Mouse (Mus musculus) stomach, postnatal 0 days (tissue): ENCODE measurements around the gene Srebf1. TPM values are rescaled to one million over a fixed set of nuclear protein-coding genes. Genes with fewer than 3 reads are reported as not detected.

Source experiments
- ATAC-seq: fragments of 200-750 bp; cut with Nextera tagmentation; 2 replicates; pipeline ENCODE4 v1.8.0; 2017; ENCODE audit not compliant: low FRiP score, low TSS enrichment
- DNase-seq: peaks from one replicate; pipeline ENCODE4 v3.0.0-alpha.2; 2016; ENCODE audit warnings: low spot score
- H3K27ac ChIP-seq: fragments of 300-500 bp; sonication (generic); replicated peaks from 2 replicates; pipeline ENCODE4 v1.5.1; 2014; ENCODE audit warnings: mild to moderate bottlenecking, control low read depth
- H3K27me3 ChIP-seq: fragments of 300-500 bp; sonication (generic); 2 replicates; pipeline ENCODE4 v1.6.1; 2014; ENCODE audit warnings: low read length; ENCODE audit not compliant: control insufficient read depth, insufficient read depth
- H3K36me3 ChIP-seq: fragments of 300-500 bp; sonication (generic); 2 replicates; pipeline ENCODE4 v1.6.1; 2014; ENCODE audit warnings: low read length, mixed read lengths; ENCODE audit not compliant: control insufficient read depth, insufficient read depth
- H3K4me1 ChIP-seq: fragments of 300-500 bp; sonication (generic); replicated peaks from 2 replicates; pipeline ENCODE4 v1.6.1; 2014; ENCODE audit warnings: antibody characterized with exemption; ENCODE audit not compliant: control insufficient read depth, insufficient read depth
- H3K4me2 ChIP-seq: fragments of 300-500 bp; sonication (generic); replicated peaks from 2 replicates; pipeline ENCODE4 v1.6.1; 2014; ENCODE audit warnings: low read depth, mild to moderate bottlenecking, control low read depth, moderate library complexity
- H3K4me3 ChIP-seq: fragments of 300-500 bp; sonication (generic); 2 replicates; pipeline ENCODE4 v1.5.1; 2014; ENCODE audit warnings: low read depth, low read length, control low read depth
- H3K9ac ChIP-seq: fragments of 300-500 bp; sonication (generic); 2 replicates; pipeline ENCODE4 v1.6.1; 2014; ENCODE audit warnings: mild to moderate bottlenecking, low read length, control low read depth, mixed read lengths
- H3K9me3 ChIP-seq: fragments of 300-500 bp; sonication (generic); 2 replicates; pipeline ENCODE4 v1.6.1; 2016; ENCODE audit warnings: low read length; ENCODE audit not compliant: control insufficient read depth
- CTCF ChIP-seq: IDR thresholded peaks from 2 replicates; pipeline ENCODE4 v1.5.1; 2016; ENCODE audit warnings: antibody characterized with exemption, low read depth, mild to moderate bottlenecking, moderate library complexity
- EP300 ChIP-seq: optimal IDR thresholded peaks from 2 replicates; pipeline ENCODE3; 2016; ENCODE audit warnings: antibody characterized with exemption
- WGBS: fragments of 180-500 bp; shearing (Covaris S2); extraction: QIAGEN DNeasy Blood & Tissue Kit; methylation state at CpG from one replicate; pipeline ENCODE4 v1.1.7; 2014; 5-methylcytosine and 5-hydroxymethylcytosine counted together
- polyA plus RNA-seq: library from polyadenylated mRNA; unstranded; fragments of >200 nt; fragmentation: Nextera tagmentation; extraction: Ambion mirVana; gene quantifications from 2 replicates; pipeline ENCODE4 v1.2.1, GENCODE M21; 2015

Gene Srebf1
- polyA plus RNA-seq, 1 experiment from 2014 or later, result 44.7 TPM

GRCm38 (mm10) chr11:60253546-60253945 lies 31.2 kb upstream of the Srebf1 start:
- Histone ChIP-seq H3K36me3 (peaks cover 6% of the 10 kb centered on the region; the same call in 1 of the 2 replicates), H3K9ac (no peak overlapping the region), H3K9me3 (no peaks in the 10 kb centered on the region), H3K27me3 (no peaks in the 10 kb centered on the region), H3K27ac (no peak overlapping the region), H3K4me2 (no peak overlapping the region), H3K4me3 (no peak overlapping the region), H3K4me1 (no peaks in the 10 kb centered on the region)
- no peak for DNase-seq
- no peak for ATAC-seq
- WGBS, result 84% methylated on average over 2 of the region's 2 CpGs
- TF ChIP-seq EP300 (no peak), CTCF (no peak)

DNA sequence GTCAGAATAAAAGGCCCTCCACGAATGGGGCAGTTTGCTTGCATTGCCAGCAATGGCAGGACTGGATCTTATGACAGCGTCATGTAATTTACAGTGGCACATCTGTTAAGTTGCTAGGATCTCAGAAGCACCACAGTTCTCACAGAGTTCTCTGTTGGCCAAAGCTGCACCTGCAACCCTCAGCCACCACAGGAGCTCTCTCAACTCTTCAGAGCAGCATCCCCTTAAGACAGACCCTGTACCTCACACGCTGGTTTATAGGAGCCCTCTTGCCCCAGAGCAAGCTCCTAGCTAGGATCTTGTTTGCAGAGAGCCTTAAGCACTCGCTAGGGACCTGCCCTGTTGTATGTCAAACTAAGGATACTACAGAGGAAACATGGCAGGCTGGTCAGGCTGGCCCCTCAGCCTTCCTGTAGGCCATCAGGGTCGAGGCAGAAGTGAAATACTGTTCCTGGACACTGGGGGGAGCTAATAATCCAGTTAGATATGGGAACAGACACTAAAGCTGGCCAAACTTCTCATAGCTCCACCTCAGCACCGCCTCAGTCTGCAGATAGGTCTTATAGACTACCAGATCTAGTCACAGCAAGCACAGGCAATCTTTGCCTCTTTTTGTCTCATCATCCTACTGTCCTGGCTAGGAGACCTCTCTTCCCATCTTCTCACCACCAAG lies 28.7 kb upstream of the Srebf1 start:
- H3K4me2 ChIP-seq, result no peak overlapping the region
- WGBS, result 57% methylated on average over 6 of the region's 6 CpGs
- no peak overlapping the region for H3K4me3 ChIP-seq
- H3K27me3 ChIP-seq, result no peaks in the 10 kb centered on the region
- no peak for TF ChIP-seq EP300
- peak; percentile 76 for TF ChIP-seq CTCF
- DNase-seq (peak; percentile 43), ATAC-seq (peak; percentile 38)
- no peaks in the 10 kb centered on the region; the same call in 1 of the 2 replicates for H3K36me3 ChIP-seq
- no peak overlapping the region for H3K27ac ChIP-seq
- no peaks in the 10 kb centered on the region for H3K9me3 ChIP-seq
- no peaks in the 10 kb centered on the region for H3K4me1 ChIP-seq
- no peak overlapping the region for H3K9ac ChIP-seq

DNA sequence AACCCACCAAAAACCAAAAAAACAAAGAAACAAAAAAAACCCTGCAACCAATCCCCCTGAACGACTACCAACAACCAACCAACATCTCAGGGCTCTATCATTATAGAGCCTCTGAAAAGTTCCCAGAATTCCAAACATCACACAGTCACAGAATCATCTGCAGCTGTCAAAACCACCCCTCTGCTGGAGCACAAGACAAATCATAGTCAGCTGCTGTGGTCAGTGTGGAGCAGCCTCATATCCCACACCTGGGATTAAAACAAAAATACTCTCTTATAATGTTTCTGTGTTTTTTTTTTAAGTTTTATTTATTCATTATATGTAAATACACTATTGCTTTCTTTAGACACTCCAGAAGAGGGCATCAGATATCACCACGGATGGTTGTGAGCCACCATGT lies 27.5 kb upstream of the Srebf1 start:
- 80% methylated on average over 2 of the region's 2 CpGs for WGBS
- H3K4me1 ChIP-seq, result no peaks in the 10 kb centered on the region

GRCm38 (mm10) chr11:60248596-60249404 lies 26.4 kb upstream of the Srebf1 start:
- Histone ChIP-seq H3K9ac (no peak overlapping the region), H3K4me1 (no peaks in the 10 kb centered on the region), H3K27me3 (no peaks in the 10 kb centered on the region), H3K36me3 (no peaks in the 10 kb centered on the region), H3K4me2 (no peak overlapping the region), H3K27ac (no peak overlapping the region), H3K4me3 (no peak overlapping the region), H3K9me3 (no peaks in the 10 kb centered on the region)
- TF ChIP-seq EP300, result no peak
- peak; percentile 36 for TF ChIP-seq CTCF
- DNase-seq, result no peak
- 37% methylated on average over 13 of the region's 13 CpGs for WGBS
- ATAC-seq, result no peak

More for the DNA sequence above, 27.5 kb upstream of the Srebf1 start:
- no peaks in the 10 kb centered on the region for H3K9me3 ChIP-seq
- H3K27me3 ChIP-seq, result no peaks in the 10 kb centered on the region
- no peak overlapping the region for H3K9ac ChIP-seq
- no peak overlapping the region for H3K4me3 ChIP-seq
- no peak for DNase-seq
- TF ChIP-seq EP300, result no peak
- TF ChIP-seq CTCF, result no peak
- H3K36me3 ChIP-seq, result no peaks in the 10 kb centered on the region; the same call in 1 of the 2 replicates
- no peak for ATAC-seq
- H3K4me2 ChIP-seq, result no peak overlapping the region
- no peak overlapping the region for H3K27ac ChIP-seq

DNA sequence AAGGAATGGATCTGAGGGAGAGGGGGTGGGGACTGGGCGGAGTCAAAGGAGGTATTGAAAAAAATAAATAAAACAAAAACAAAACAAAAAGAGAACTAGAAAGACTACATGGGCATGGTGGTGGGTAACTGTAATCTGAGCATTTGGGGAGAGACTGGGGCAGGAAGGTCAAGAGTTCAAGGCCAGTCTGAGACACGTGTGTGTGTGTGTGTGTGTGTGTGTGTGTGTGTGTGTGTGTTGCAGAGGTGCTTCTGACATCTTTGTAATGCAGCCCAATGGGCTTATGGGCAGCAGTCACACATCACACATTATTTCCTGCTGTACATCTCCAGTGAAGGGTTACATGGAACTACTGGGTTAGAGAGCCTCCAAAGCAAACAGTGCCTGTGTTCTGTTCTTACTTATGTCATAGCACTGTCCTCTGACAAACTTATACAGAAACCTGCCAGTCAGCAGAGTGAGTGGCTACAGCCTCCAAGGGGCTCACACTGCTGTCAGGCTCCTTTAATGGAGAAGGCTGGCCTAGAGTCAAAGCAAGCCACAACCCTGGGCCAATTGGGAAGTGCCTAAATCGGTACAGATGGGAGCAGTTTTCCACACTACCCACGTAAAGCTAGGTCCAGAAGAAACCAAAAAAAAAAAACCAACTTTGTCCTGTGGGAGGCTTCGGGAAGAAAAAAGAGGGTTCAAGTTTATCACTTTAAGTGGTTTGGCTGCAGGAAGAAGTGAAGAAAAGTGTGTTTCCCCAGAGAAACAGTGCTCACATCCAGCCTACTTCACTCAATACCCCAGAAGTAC lies 25.6 kb upstream of the Srebf1 start:
- no peaks in the 10 kb centered on the region for H3K4me1 ChIP-seq
- H3K9me3 ChIP-seq, result no peaks in the 10 kb centered on the region
- no peak overlapping the region for H3K4me2 ChIP-seq
- WGBS, result 52% methylated on average over 5 of the region's 5 CpGs
- H3K27me3 ChIP-seq, result no peaks in the 10 kb centered on the region
- no peak overlapping the region for H3K27ac ChIP-seq
- TF ChIP-seq EP300 (no peak), CTCF (no peak)
- no peak overlapping the region for H3K9ac ChIP-seq
- DNase-seq (no peak), ATAC-seq (no peak)
- no peaks in the 10 kb centered on the region for H3K36me3 ChIP-seq
- no peak overlapping the region for H3K4me3 ChIP-seq
